Mouse (Mus musculus) urinary bladder, adult 18-20 months (tissue): ENCODE results near the gene 5530400C23Rik.
"Not testable (repeated sequence)": the region's sequence is repeated elsewhere in the genome, so short reads cannot be mapped to it uniquely, and the experiment has no call there.

Source experiments
- DNase-seq, 2 experiments: peaks; one replicate each; pipeline ENCODE4 v3.0.0; 2022; ENCODE audit warnings: low spot score in 2 of 2, mixed read lengths in 2 of 2

The 5530400C23Rik gene

DNA sequence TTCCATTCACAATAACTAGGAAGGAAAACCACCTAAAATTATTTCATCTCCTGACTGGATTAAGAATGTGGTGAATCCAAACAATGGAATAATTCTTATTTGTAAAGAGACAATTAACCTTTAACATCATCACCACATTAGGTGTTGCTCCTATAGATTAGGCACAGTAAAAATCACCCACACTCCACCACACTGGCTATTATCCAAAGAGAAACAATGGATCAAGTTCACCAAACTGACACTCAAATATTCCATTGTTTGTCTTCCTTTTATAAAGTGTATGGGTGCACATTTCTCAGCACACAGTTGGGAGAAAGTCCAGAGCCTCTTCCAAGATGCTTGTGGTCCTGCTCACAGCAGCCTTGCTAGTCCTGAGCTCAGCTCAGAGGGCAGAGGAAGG is at the start of gene 5530400C23Rik:
Gene 5530400C23Rik (plus strand): TSS at position 301 of the 400 bp plus-strand sequence.
- not testable (repeated sequence) for DNase-seq

DNA sequence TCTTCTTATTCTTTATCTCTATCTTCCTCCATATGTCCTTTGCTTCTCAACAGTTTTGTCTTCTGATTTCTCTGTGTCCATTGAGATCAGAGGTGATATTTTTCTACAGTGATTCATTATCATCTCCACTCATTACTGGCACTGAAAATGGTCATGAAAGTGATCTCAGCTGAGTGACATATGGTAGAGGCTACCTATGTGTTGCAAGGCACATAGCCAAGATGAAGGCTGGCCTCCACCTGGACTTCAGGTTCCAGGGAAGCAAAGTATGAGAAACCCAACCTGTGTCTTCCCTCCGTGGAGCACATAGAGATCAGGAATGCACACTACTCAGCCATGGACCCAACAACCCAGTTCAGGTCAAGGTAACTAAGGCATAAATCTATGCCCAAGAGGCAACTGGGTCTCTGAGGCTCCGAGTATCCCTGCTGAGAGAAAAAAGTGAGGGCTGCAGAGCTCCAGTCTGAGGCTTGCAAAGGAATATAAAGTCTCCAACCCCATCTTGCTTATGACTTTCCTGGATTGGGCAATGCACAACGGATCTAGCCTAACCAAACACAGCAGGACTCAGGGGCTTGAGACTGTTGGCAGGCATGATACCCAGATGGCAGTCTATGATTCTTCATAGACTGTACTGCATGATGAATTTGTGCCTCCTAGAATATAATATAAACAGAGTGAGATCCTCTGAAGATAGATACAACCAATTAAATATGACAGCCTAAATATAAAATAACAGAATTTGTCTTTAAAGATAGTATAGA is 14.1 kb downstream of the 5530400C23Rik start:
- DNase-seq = no peak

DNA sequence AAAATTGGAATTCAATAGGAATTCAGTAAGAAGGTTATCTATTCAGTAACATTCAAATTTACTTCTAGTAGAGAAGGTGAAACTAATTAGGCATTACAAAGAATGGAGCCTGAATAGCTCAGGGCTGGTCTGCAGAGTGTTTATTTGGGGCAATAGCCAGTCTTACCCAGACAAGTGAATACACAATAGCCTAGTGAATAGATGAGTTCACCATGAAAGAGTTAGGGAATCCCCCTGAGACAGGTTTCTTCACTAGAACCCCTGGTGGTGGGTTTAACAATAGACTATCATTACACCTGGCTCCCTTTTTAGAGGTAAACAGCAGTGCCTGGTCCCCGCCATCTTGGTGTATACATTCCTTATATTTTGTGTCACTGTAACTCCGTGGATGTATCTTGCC is 21.9 kb downstream of the 5530400C23Rik start:
- not testable (repeated sequence) for DNase-seq

DNA sequence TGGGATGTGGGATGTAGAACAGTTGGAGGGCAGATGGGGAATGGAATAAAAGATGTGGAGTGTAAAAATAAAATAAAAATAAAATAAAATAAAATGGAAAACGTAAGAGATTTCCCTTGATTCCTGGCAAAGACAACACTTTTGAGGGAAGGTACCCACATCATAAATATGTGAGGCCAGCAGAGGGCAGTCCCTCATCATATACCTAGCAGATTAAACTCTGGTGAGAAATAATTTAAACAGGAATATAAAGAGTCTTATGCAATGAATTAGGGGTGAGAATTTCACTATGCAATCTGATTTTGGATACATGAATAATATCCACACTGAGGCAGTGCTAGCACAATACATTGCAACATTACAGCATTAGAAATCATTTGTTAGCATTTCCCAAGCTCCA is 46.5 kb downstream of the 5530400C23Rik start:
- DNase-seq = no peak

DNA sequence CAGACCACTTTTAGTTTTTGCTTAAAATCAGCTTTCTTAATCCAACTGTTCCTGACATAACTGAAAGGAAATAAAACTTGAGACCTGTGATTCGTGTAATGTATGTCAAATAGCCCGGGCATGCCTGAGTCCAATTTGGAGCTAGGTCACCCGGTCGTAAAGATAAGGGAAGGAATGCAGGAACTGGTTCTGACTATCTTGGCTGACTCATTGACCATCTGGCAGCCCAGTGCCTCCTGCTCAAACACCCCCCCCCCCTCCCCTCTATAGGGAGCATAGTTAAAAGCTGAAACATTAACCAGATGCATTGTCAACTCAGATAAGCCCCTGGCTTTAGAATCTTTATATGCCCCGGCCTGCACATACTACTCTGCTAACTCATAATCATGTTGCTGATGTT is 49.7 kb downstream of the 5530400C23Rik start:
- peak; percentile 5 to 43 for DNase-seq
